Mouse (Mus musculus) thymus, postnatal 14 days (tissue): ENCODE data around the gene Dcst2.

ENCODE experiments used
- DNase-seq: peaks from one replicate; pipeline ENCODE4 v3.0.0; 2021

Dcst2 gene

DNA sequence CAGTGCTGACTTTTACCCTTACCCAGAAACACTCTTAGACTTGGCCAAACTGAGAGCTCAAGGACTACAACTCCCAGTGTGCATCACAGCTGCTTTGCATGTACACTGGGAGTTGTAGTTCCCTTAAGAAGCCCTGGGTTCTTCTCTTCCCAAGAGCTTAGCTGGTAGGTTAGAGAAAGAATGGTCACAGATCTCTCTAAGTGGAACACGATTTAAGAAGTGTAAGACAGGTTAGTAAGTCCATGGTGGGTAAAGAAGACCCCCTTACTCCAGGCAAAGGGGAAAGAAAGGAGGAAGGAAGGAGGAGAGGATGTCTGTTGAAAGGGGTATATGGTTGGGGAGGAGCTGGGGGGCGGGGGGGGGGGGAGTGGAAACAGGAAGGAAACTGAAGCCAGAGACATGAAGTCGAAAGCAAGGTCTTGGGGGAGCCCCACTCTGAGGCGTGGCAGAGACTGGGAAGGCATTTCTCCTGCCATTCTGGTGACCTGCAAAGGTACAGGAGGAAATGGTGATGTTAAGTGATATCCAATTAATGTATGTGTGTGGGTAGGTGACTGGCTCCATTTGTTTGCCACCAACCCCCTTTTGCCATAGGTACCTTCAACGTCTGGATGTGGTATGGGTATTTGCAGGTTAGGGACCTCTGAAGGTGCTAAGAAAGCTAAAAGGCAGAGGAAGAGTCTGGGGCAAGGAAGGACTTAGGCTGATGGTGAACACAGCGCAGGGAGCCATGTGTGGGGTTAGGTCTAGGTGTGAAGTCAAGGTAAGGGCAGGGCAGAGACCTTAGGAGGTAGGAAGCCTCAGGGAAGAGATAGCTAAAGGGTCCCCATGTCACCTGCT is 27.3 kb downstream of the Dcst2 start:
- DNase-seq: peak; percentile 60

DNA sequence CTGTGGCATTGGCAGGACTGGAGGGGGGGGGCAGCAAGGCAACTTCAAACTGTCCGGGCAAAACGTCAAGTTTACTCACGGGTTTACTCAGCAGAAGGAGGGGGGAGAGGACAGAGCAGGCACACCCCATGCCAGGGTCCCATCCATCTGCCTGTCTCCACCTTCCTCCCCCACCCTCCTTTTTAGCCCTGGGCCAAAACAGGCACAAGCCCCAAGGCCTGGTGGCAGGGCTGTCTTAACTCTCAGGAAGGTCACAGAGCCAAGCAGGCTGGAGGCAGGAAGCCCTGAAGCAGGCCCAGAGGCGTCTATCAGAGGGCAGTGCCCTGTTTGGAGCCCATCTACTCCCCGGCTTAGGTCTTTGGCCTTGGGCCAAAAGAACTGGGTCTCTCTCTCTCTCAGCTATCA is 28.3 kb downstream of the Dcst2 start:
- DNase-seq: no peak

DNA sequence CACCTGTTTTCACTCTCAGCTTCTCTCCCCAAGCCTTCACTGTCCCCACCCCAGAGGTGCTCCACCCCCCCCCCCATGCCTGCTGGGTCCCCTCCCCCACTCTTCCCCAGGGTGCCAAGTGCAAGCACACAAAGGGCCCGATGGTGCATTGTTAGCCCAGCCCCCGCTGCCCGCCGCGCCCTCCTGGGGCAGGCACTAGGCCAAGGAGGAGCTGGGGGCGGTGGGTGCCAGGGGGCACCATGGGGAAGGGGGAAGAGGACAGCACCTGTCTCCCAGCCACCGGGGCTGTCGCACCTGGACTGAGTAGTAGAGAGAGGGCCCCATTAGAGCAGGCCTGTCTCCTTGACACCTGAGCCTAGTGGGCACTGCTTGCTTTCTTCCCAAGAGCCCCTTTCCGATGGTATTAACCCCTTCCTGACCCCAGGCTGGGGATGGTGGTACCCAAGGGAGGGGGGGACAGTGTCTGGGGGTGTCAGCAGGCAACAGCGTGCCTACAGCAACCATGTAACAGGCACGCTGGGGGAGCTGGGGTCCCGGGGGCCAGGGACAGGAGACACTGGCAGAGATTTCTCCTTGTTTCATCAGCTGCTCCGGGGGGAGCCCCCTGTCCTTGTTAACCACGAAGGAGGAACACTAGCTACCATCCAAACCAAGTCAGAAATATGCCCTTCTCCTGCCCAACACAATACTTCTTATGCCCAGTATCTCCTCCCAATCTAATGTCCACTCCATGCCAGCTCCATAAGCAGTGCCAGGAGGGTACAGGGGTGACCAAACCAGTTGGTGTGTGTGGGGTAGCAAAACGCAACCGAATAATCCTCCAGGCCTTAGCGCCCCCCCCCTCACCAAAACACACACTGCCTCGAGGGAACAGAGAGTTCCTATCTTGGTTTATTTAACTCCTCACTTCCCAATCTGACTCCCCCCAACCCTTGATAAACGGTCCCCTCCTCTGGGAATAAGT is 29.2 kb downstream of the Dcst2 start:
- DNase-seq: peak; percentile 62

DNA sequence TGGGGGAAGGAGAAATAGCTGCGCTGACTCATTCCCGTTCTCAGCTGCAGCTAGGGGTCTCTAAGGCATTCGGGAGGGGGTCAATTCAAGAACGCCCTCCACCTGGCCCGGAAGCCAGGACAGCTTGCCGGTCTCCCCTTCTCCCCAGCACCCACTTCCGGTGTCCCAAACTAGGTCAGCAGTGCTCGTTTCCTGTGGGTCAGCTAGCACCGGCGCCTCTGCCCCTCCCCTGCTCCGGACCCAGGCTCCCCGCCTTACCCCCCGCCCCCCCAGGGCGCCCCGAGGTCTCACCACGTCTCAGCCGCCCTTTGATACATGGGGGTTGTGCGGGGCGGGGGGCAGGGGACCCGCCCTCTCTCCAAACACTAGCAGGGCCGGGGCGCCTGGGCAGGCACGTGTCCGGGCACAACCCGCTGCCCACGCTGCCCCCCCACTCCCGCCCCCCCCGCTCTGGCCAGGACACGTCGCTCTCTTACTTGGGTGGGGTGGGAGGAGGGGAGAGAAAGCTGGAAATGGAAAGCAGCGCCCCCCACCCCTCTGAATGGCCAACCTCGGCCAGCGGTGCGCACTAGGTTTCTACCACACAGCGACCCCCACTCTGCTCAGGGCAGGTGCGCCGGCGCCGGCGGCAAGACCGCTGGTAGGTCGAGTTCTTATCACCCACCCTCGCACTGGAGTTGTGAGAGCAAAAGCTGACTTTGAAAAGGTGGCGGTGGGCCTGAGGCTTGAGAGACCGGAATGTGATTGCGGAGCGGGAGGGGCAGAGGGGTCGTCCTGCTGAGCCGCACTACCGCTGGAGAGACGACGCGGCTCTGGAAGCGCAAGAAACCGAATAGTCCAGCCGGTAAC is 30.1 kb downstream of the Dcst2 start:
- no peak for DNase-seq

DNA sequence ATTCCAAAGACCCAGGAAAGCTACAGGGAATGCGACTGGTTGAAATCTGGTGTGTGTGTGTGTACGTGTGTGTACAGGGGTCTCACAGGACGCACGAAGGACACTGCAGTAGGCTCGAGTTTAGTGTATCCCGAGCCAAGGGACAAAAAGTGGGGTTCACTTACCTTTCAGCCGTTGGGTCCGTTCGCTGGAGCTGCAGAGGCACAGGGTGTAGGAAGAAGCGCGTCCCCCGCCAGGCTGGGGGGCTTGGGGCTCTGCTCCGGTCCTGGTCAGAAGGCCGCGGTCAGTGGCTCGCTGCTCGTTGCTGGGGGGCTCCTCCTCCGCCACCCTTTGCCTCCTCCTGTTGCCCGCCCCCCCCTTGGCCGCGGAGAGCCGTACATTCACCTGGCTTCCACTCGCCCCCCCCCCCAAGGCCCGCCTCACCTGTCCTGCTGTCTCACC is 31.1 kb downstream of the Dcst2 start:
- no peak for DNase-seq

DNA sequence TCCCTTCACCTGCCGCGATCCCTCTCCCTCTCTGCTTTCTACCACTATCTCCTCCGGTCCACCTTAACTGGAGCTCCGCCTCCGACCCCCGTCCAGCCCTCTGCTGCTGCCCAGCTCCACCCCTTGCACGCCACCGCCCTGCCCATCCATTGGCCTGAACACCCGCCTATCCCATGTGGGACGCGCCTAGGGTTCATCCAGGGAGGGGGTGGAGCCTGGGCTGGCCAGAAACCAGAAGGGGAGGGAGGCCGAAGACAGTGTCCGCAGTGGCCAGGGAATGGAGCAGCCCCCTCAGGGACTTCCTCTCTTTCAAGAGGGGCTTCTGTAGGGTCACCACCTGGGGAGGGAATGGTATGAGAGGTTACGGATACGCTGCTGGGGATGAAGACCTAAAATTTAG is 31.8 kb downstream of the Dcst2 start:
- peak; percentile 73 for DNase-seq

DNA sequence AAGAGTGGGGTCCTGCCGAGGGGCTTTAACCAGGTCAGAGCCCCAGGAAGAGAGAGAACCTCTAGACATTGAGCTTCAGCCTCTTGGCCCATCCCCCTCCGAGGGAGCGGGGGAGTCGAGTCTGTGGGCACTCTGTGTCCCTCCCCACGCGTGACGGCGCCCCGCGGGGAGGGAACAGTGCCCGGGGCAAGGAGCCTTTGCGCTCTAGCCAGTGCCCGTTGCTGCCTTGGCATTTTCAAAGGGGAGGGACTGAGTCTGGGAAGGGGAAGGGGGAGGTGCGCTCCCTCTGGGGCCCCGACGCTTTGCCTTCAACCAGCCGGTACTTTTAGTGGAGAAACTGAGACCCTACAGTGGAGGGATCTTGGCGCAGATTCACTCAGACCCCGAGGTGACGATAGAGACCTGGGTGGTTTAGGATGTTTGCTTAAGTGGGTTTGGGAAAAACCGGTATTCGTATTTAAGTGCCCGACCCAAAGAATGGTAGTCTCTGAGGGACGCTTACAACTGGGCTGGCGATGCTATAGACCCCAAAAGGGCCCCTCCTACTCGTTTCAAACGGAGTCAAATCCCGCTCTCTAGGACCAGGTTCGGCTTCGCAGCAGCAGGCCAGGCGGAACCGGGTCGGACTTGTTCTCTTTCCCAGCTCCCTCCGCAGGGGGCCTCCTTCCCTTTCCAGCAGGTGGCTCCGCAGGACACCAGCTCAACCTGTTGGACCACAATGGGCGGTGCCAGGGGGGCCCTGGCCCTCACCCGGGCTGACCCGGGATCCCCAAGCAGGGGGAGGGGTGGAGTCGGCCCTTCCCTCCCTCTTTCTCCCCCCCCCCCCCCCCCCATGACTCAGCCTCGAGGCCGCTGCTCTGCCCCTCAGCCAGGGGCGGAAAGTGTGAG is 32.5 kb downstream of the Dcst2 start, which contains the start of gene Zbtb7b:
Gene Zbtb7b (minus strand): TSS at position 771 of the 888 bp plus-strand sequence.
- no peak for DNase-seq

DNA sequence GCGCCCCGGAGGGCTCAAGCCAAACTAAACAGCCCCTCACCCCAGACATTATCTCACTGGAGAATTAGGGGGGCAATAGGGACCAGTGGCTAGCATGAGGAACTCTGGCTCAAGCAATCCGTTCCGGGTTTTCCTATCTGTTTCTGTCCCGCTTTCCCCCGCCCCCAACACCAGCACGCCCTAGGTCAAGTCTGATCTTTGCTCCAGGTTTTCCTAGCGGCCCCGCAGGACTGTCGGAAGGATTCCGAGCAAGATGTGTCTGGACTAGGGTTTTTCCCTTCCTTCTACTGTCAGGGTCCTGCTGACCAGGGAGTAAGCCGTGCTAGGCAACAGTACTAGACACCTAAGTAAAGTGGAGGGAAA is 33.1 kb downstream of the Dcst2 start:
- DNase-seq: no peak

DNA sequence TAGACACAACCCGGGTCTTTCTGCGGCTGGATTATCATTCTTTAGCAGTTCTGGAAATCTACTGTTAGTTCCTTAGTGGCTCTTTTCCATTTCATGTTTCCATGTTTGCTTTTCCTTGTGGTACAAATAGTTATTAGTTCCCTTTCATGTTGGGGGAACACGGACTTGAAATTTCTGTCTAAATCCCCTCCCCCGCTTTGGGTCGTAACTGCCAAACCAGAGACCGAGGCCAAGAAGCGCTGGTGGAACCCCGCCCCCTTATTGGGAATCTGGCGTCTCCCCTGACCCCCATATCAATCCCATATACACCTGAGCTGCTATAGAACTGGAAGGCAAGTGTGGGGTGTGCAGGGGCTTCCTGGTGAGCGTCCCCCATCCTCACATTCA is 33.6 kb downstream of the Dcst2 start:
- no peak for DNase-seq

DNA sequence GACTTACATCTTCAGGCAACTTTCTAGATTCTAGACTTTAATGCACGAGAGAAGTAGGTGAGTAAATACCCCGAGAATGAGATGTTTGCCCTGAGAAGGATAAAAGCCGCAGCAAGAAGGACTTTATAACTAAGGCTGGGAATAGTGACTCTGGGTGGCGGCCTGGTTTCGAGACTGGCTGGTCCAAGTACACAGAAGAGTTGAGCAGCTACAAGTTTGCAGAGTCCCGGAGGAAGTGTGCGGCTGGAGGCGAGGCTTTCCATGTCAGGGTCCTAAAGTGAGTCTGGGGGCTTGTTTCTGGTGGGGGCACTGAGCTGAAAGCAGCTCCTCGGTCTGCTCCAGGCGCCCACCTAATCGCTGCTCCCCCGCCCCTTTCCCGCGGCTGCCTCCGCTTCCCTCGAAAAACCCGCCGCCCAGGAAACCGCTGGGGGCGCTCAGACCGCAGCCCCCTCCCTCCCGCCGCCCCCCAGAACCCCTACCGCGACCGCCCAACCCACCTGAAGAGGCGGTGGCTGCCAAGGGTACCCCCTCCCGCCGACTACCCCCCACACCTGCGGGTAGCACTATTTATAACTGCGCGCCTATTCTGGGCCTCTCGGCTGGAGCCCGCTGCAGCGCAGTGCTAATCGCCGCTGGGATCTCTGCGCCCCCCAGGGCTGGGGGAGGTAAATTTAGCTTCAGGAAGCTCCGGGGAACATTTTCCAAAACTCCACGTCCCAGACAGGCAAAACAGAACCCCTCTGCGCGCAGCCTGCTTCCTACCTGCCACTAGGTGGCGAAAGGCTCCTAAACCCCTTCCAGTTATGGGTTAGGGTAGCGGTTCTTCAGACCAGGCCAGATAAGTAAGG is 34.3 kb downstream of the Dcst2 start:
- peak; percentile 88 for DNase-seq

DNA sequence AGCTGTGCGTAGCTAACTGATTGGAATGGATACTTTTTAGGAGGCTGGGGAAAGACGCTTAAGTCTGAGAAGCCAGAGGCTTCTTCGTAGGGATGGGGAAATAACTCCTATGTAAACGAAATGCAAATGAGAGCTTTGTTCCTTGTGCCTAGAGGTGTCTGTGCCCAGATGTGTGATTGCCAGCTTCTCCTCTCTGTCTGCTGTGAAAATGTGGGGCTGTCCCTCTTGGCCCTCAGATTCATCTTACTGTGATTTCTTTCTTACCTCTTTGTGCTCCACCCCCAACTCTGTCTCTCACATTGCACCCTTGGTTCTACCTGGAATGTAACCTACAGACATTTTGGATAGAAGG is 34.9 kb downstream of the Dcst2 start:
- no peak for DNase-seq

DNA sequence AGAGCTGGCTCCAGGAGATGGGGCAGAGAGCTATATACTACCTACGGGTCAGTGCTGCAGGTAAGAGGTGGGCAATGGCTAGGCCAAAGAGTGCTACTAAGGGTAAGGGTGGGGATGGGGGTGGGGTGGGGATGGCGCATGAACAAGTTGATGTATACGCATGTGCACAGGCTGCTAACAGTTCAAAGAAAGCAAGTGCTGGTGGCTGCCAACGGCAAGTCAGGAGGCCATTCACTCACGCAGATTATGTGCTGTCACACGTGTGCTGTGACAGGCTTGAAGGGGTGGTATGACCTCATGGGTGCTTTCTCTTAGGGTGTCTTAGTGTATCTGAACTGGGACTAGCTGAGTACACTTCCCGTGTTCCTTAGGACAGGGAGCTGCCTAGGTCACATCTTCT is 39.6 kb downstream of the Dcst2 start:
- no peak for DNase-seq

DNA sequence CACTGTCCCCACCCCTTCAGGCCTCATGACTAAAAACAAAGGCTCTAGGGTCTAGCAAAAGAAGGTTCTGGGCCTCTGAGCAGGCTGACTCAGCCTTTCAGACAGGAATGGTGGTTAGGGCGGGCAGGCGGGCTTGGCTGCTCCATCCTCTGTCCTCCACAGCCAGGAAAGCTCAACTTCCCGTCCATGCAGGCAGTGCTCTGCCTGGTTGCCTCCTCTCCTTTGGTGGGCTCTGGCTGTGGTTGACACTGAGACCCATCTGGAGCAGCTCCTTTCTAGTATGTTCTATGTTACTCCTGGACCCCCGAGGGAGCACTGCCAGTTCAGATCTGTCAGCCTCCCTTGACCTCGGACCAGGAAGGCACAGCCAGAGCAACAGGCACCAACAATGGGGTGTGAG is 40.9 kb downstream of the Dcst2 start, which contains the start of gene Lenep:
Gene Lenep (minus strand): TSS at position 101 of the 400 bp plus-strand sequence.
- no peak for DNase-seq

DNA sequence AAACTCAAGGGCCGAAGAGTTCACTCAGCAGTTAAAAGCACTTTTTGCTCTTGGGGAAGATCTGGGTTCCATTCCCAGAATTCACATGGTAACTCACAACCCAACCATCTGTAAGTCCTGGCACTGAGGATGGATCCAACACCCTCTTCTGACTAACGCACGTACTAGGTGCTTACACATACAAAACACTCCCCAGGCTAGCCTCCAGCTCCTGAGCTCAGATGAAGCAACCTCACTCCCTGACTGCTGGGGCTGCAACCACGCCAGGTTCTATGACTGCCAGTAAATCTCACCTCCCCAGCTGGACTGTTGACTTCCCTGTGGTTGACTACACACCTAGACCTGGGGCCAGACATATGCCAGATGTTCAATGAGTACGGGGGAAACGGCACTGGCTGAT is 45.1 kb downstream of the Dcst2 start:
- no peak for DNase-seq

DNA sequence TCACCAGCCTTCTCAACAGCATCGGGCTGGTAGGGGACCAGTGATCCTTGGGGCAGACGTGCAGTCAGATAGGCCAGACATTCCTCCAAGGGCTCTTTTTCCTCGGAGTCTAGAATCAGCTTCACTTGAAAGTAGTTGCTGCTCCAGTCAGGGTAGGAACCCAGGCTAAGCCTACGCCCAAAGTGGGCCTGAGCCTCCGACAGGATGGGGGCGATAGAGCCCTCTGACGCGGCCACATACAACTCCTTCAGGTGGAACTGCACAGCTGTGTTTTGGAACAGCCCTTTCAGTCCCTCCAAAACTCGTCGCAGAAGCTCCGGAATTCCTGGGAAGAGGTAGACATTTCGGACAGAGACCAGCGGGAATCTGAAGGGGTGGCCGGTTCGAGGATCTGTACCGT is 46.7 kb downstream of the Dcst2 start:
- DNase-seq: no peak

DNA sequence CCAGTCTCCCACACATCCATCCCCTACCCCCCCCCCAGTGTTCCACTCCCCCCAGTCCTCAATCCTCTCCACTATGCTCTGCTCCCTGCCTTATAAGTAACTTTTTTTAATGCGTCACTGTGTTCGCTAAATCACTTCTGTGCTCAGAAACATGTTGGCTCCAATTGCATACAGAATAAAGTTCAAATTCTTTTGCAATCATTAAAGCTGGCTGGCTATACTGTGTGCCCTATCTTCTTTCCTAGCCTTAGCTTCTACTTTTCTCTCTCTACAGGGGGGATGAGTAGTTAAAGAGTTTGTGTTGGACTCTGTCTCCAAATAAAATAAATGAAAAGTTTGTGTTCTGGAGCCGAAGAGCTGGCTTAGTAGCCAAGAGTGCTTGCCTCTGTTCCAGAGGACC is 47.9 kb downstream of the Dcst2 start:
- no peak for DNase-seq

DNA sequence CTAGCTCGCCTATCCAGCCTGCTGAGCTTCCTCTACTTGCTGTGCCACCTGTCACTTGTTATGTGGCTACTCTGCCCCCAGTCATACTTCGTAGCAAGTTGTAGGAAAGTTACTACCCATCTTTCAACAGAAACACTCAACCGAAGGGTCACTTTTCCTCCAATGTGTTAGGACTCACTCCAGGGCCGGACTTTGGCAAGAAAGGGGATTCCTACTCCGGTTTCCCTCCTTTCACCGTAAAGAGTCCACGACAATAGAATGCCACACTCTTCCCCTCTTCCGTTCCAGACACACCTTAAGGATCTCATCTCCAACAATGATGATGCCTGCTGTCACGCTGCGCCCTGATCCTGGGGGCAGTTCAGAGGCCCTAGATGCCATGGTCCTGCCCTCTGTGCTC is 49.1 kb downstream of the Dcst2 start:
- DNase-seq: no peak

DNA sequence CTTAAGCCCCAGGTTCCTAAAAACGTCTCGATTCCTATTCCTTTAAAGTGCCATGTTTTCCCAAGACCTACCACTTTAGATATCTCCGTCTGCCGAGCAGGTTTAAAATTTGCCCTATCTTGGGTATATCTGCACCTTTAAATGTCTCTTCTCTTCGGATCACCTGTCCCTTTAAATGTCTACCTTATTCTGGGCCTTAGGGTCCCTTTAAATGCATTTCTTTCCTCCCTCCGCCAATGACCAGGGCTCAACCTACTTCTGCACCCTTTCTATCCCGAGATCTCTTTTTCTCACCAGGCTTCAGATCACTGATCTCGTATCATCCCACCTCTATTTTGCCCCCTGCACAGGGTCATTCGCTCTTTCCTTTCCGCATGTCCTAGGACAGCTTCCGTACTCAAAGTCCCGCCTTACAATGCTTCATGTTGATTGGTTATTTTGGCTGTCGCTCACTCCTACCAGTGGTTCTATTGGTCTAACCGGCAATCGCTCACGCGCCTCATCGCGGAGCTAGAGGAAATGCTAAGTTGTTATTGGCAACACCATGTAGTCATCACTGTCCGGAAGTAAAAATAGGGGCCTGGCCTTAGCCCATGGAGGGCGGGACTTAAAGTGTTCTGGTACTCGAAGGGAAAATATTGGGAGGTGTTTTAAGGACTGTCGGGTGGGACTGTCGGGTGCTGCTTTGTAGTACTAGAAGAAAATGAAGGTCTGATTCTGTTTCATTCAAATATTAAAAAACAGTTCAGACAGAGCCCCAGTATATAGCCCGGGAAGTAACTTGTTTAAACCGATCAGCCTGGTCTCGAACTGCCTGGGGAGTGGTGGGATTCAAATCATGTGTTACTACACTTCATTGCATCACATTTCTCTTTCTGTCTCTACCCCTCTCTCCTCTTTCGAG is 50.0 kb downstream of the Dcst2 start, which contains the start of gene Flad1:
Gene Flad1 (minus strand): TSS at position 381 of the 904 bp plus-strand sequence.
- peak; percentile 98 for DNase-seq

DNA sequence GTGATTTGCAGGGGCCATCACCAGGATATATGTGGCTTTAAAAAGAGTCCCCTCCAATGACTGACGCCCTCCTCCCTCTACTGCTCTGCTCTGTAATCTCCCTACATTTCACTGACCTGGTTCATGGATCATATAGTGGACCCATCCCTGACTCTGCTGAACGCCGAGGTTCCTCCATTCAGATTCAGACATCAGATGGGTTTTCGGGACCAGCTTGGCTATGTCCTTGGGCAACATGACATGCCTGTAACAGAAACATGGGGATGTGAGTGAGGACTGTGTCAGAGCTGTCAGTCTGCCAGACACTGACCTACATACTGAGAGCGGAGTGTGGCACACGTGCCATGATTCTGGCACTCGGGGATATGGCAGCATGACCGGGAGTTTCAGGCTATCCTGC is 54.4 kb downstream of the Dcst2 start:
- no peak for DNase-seq

DNA sequence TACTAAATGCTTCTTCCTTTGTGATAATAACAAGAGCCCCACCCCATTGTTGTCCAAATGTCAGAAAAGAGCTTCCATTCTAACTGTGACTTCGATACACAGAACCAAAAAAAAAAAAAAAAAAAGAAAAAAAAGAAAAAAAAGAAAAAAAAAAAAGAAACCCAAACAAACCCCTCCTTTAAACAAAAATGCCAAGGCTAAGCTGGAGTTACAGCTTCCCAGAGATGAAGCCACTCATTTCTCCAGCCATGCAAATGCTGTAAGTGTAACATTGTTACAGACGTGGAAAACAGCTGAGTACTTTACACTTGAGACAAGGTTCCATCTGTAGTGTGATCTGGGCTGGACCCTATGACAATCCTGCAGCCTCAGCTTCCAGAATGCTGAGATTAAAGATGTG is 55.4 kb downstream of the Dcst2 start:
- DNase-seq: no peak
